Mouse (Mus musculus): ENCODE data around the gene Ano8.
A peak's percentile ranks its signal among the peaks of the same experiment; 100 is the strongest.

Ano8 gene

GRCm38 (mm10) chr8:71470146-71470912 lies 15.4 kb downstream of the Ano8 start:
- DNase-seq = no peak

GRCm38 (mm10) chr8:71469411-71469810 lies 16.4 kb downstream of the Ano8 start:
- peak; percentile 38 for DNase-seq

GRCm38 (mm10) chr8:71468916-71469315 lies 16.8 kb downstream of the Ano8 start, which contains the start of gene Dda1:
Gene Dda1 (plus strand): TSS chr8:71469199.
- peak; percentile 96 for DNase-seq

- no peak for DNase-seq
Measured at GRCm38 (mm10) chr8:71468001-71468400, 17.8 kb downstream of the Ano8 start.

- DNase-seq = no peak
Measured at GRCm38 (mm10) chr8:71467201-71467600, 18.6 kb downstream of the Ano8 start.

GRCm38 (mm10) chr8:71466198-71466597 lies 19.6 kb downstream of the Ano8 start:
- DNase-seq = no peak

- no peak for DNase-seq
Measured at GRCm38 (mm10) chr8:71465733-71466132, 20.0 kb downstream of the Ano8 start.

GRCm38 (mm10) chr8:71464513-71465500 lies 21.0 kb downstream of the Ano8 start, which contains the start of gene Mrpl34:
Gene Mrpl34 (plus strand): TSS chr8:71464959.
- DNase-seq = peak; percentile 99

GRCm38 (mm10) chr8:71463188-71464033 lies 22.4 kb downstream of the Ano8 start, which contains the start of gene Abhd8:
Gene Abhd8 (minus strand): TSS chr8:71463655.
- DNase-seq = peak; percentile 99

GRCm38 (mm10) chr8:71462786-71463185 lies 23.0 kb downstream of the Ano8 start:
- peak; percentile 30 for DNase-seq

- DNase-seq = no peak
Measured at GRCm38 (mm10) chr8:71462191-71462590, 23.6 kb downstream of the Ano8 start.

- no peak for DNase-seq
Measured at GRCm38 (mm10) chr8:71461152-71461840, 24.5 kb downstream of the Ano8 start.

GRCm38 (mm10) chr8:71460716-71461115 lies 25.0 kb downstream of the Ano8 start:
- no peak for DNase-seq

GRCm38 (mm10) chr8:71457659-71458270 lies 28.0 kb downstream of the Ano8 start:
- no peak for DNase-seq

GRCm38 (mm10) chr8:71456906-71457305 lies 28.9 kb downstream of the Ano8 start:
- DNase-seq = no peak

GRCm38 (mm10) chr8:71454668-71455067 lies 31.1 kb downstream of the Ano8 start:
- DNase-seq = no peak

- DNase-seq = no peak
Measured at GRCm38 (mm10) chr8:71452669-71453068, 33.1 kb downstream of the Ano8 start.

GRCm38 (mm10) chr8:71451777-71452176 lies 34.0 kb downstream of the Ano8 start:
- peak; percentile 1 for DNase-seq

GRCm38 (mm10) chr8:71451337-71451736 lies 34.4 kb downstream of the Ano8 start:
- DNase-seq = no peak

GRCm38 (mm10) chr8:71445096-71445495 lies 40.7 kb downstream of the Ano8 start:
- DNase-seq = no peak

GRCm38 (mm10) chr8:71441404-71441803 lies 44.4 kb downstream of the Ano8 start:
- DNase-seq = no peak

Measured in kidney, adult 18-20 months (tissue).